Mouse (Mus musculus) stomach, postnatal 0 days (tissue): Measurements from ENCODE around the gene Myo18b. TPM values are rescaled to one million over a fixed set of nuclear protein-coding genes. Genes with fewer than 3 reads are reported as not detected.

Source experiments
- ATAC-seq: fragments of 200-750 bp; cut with Nextera tagmentation; 2 replicates; pipeline ENCODE4 v1.8.0; 2017; ENCODE audit not compliant: low FRiP score, low TSS enrichment
- DNase-seq: peaks from one replicate; pipeline ENCODE4 v3.0.0-alpha.2; 2016; ENCODE audit warnings: low spot score
- H3K27ac ChIP-seq: fragments of 300-500 bp; sonication (generic); replicated peaks from 2 replicates; pipeline ENCODE4 v1.5.1; 2014; ENCODE audit warnings: mild to moderate bottlenecking, control low read depth
- H3K27me3 ChIP-seq: fragments of 300-500 bp; sonication (generic); 2 replicates; pipeline ENCODE4 v1.6.1; 2014; ENCODE audit warnings: low read length; ENCODE audit not compliant: control insufficient read depth, insufficient read depth
- H3K36me3 ChIP-seq: fragments of 300-500 bp; sonication (generic); 2 replicates; pipeline ENCODE4 v1.6.1; 2014; ENCODE audit warnings: low read length, mixed read lengths; ENCODE audit not compliant: control insufficient read depth, insufficient read depth
- H3K4me1 ChIP-seq: fragments of 300-500 bp; sonication (generic); replicated peaks from 2 replicates; pipeline ENCODE4 v1.6.1; 2014; ENCODE audit warnings: antibody characterized with exemption; ENCODE audit not compliant: control insufficient read depth, insufficient read depth
- H3K4me2 ChIP-seq: fragments of 300-500 bp; sonication (generic); replicated peaks from 2 replicates; pipeline ENCODE4 v1.6.1; 2014; ENCODE audit warnings: low read depth, mild to moderate bottlenecking, control low read depth, moderate library complexity
- H3K4me3 ChIP-seq: fragments of 300-500 bp; sonication (generic); 2 replicates; pipeline ENCODE4 v1.5.1; 2014; ENCODE audit warnings: low read depth, low read length, control low read depth
- H3K9ac ChIP-seq: fragments of 300-500 bp; sonication (generic); 2 replicates; pipeline ENCODE4 v1.6.1; 2014; ENCODE audit warnings: mild to moderate bottlenecking, low read length, control low read depth, mixed read lengths
- H3K9me3 ChIP-seq: fragments of 300-500 bp; sonication (generic); 2 replicates; pipeline ENCODE4 v1.6.1; 2016; ENCODE audit warnings: low read length; ENCODE audit not compliant: control insufficient read depth
- CTCF ChIP-seq: IDR thresholded peaks from 2 replicates; pipeline ENCODE4 v1.5.1; 2016; ENCODE audit warnings: antibody characterized with exemption, low read depth, mild to moderate bottlenecking, moderate library complexity
- EP300 ChIP-seq: optimal IDR thresholded peaks from 2 replicates; pipeline ENCODE3; 2016; ENCODE audit warnings: antibody characterized with exemption
- WGBS: fragments of 180-500 bp; shearing (Covaris S2); extraction: QIAGEN DNeasy Blood & Tissue Kit; methylation state at CpG from one replicate; pipeline ENCODE4 v1.1.7; 2014; 5-methylcytosine and 5-hydroxymethylcytosine counted together
- polyA plus RNA-seq: library from polyadenylated mRNA; unstranded; fragments of >200 nt; fragmentation: Nextera tagmentation; extraction: Ambion mirVana; gene quantifications from 2 replicates; pipeline ENCODE4 v1.2.1, GENCODE M21; 2015

Myo18b gene
- polyA plus RNA-seq, 1 experiment from 2014 or later, result 0.17 TPM

- no peak overlapping the region for H3K27ac ChIP-seq
- ATAC-seq, result no peak
- H3K9me3 ChIP-seq, result no peaks in the 10 kb centered on the region
- no peaks in the 10 kb centered on the region for H3K27me3 ChIP-seq
- H3K4me3 ChIP-seq, result no peak overlapping the region
- no peak for TF ChIP-seq CTCF
- TF ChIP-seq EP300, result no peak
- H3K36me3 ChIP-seq, result no peaks in the 10 kb centered on the region
- no peak overlapping the region for H3K9ac ChIP-seq
- H3K4me1 ChIP-seq, result no peaks in the 10 kb centered on the region
- no peak overlapping the region for H3K4me2 ChIP-seq
- DNase-seq, result no peak
Measured at GRCm38 (mm10) chr5:112641770-112642169, 254.4 kb downstream of the Myo18b start.

- H3K4me2 ChIP-seq, result no peak overlapping the region
- 25% methylated on average over 20 of the region's 20 CpGs for WGBS
- no peak for ATAC-seq
Measured at GRCm38 (mm10) chr5:112641131-112641530, 255.0 kb downstream of the Myo18b start.

GRCm38 (mm10) chr5:112640651-112641050 is 255.5 kb downstream of the Myo18b start:
- H3K4me3 ChIP-seq, result no peak overlapping the region
- no peak overlapping the region for H3K9ac ChIP-seq
- DNase-seq (peak; percentile 79), ATAC-seq (peak; percentile 93)
- H3K36me3 ChIP-seq, result no peaks in the 10 kb centered on the region
- no peak overlapping the region for H3K4me2 ChIP-seq
- no peak overlapping the region for H3K27ac ChIP-seq
- no peaks in the 10 kb centered on the region for H3K9me3 ChIP-seq
- 19% methylated on average over 13 of the region's 13 CpGs for WGBS
- no peaks in the 10 kb centered on the region for H3K27me3 ChIP-seq
- no peaks in the 10 kb centered on the region for H3K4me1 ChIP-seq
- TF ChIP-seq CTCF (no peak), EP300 (no peak)

More at GRCm38 (mm10) chr5:112641131-112641530, 255.0 kb downstream of the Myo18b start:
- no peak for TF ChIP-seq EP300
- TF ChIP-seq CTCF, result no peak
- Histone ChIP-seq H3K9ac (no peak overlapping the region), H3K4me3 (no peak overlapping the region; the same call in 1 of the 2 replicates), H3K27ac (no peak overlapping the region), H3K36me3 (no peaks in the 10 kb centered on the region), H3K27me3 (no peaks in the 10 kb centered on the region), H3K9me3 (no peaks in the 10 kb centered on the region), H3K4me1 (no peaks in the 10 kb centered on the region)
- DNase-seq, result no peak

Other genes starting within 250 kb of the Myo18b start
- gene Grk3, start 119.4 kb upstream of the Myo18b start, polyA plus RNA-seq, result 4.9 and 5.2 TPM in 2 replicates
- not detected in 2 replicates for gene Crybb2, start 173.8 kb upstream of the Myo18b start, polyA plus RNA-seq
- 0.52 and 0.64 TPM in 2 replicates for gene Crybb3, start 185.2 kb upstream of the Myo18b start, polyA plus RNA-seq